Mouse (Mus musculus) CH12.LX (cell line): ENCODE measurements around the gene Exosc2. TPM values are rescaled to one million over a fixed set of nuclear protein-coding genes. Genes with fewer than 3 reads are reported as not detected.

Experiments
- DNase-seq: peaks from one replicate; pipeline ENCODE4 v3.0.0-alpha.2; 2013; ENCODE audit errors: extremely low read depth
- H3K27ac ChIP-seq: 2 replicates; pipeline ENCODE4 v1.5.1; 2012; ENCODE audit warnings: low read depth, mild to moderate bottlenecking, control low read depth, moderate library complexity; ENCODE audit not compliant: insufficient read depth
- H3K27me3 ChIP-seq: replicated peaks from 2 replicates; pipeline ENCODE3; 2012; ENCODE audit warnings: inconsistent platforms
- H3K36me3 ChIP-seq, 2 experiments: replicated peaks in 1 of 2; 2 replicates each; pipeline versions ENCODE3 to v1.6.1; 2012; ENCODE audit warnings: inconsistent platforms in 1 of 2, low read length in 1 of 2, mild to moderate bottlenecking in 1 of 2, mixed read lengths in 1 of 2, moderate library complexity in 1 of 2; ENCODE audit not compliant: control insufficient read depth in 1 of 2, insufficient read depth in 1 of 2
- H3K4me1 ChIP-seq, 2 experiments: 2 replicates each; pipeline ENCODE4 v1.6.1; 2012; ENCODE audit warnings: inconsistent platforms in 1 of 2, moderate library complexity in 1 of 2; ENCODE audit not compliant: insufficient read depth in 2 of 2, control insufficient read depth in 1 of 2
- H3K4me2 ChIP-seq: 2 replicates; pipeline ENCODE4 v1.6.1; 2012; ENCODE audit warnings: low read depth, mild to moderate bottlenecking, control low read depth; ENCODE audit not compliant: poor library complexity, insufficient read depth, severe bottlenecking
- H3K4me3 ChIP-seq, 3 experiments: fragments of 150-350 bp in 1 of 3; sonication (generic) in 1 of 3; replicated peaks in 1 of 3; 2 replicates each; pipeline versions ENCODE3 to v1.5.1; 2011 to 2012; ENCODE audit warnings: low read depth in 2 of 3, low read length in 2 of 3, mild to moderate bottlenecking in 2 of 3, moderate library complexity in 2 of 3, control low read depth in 1 of 3, improper control_type of control experiment in 1 of 3, inconsistent platforms in 1 of 3, mixed read lengths in 1 of 3; ENCODE audit not compliant: poor library complexity in 1 of 3
- H3K79me2 ChIP-seq: replicated peaks from 2 replicates; pipeline ENCODE4 v1.6.1; 2012; ENCODE audit warnings: mild to moderate bottlenecking, moderate library complexity; ENCODE audit not compliant: control insufficient read depth, poor library complexity, insufficient read depth, severe bottlenecking; ENCODE audit errors: extremely low read depth
- H3K9ac ChIP-seq: 2 replicates; pipeline ENCODE4 v1.6.1; 2012; ENCODE audit warnings: low read depth, mild to moderate bottlenecking, control low read depth, moderate library complexity; ENCODE audit not compliant: insufficient read depth
- H3K9me3 ChIP-seq: replicated peaks from 2 replicates; pipeline ENCODE3; 2012; ENCODE audit warnings: low read length, inconsistent platforms, mixed read lengths
- CHD1 ChIP-seq: IDR thresholded peaks from 2 replicates; pipeline ENCODE4 v1.6.1; 2012; ENCODE audit warnings: low read depth, low read length, improper control_type of control experiment, inconsistent platforms
- E2F4 ChIP-seq: IDR thresholded peaks from 2 replicates; pipeline ENCODE4 v1.6.1; 2011; ENCODE audit warnings: low read depth, low read length, improper control_type of control experiment; ENCODE audit not compliant: insufficient replicate concordance
- ELF1 ChIP-seq: IDR thresholded peaks from 2 replicates; pipeline ENCODE4 v1.6.1; 2014; ENCODE audit warnings: low read depth, mild to moderate bottlenecking, inconsistent platforms, low read length, improper control_type of control experiment
- ETS1 ChIP-seq: conservative IDR thresholded peaks from 2 replicates; pipeline ENCODE4 v1.6.1; 2012; ENCODE audit warnings: low read depth, mild to moderate bottlenecking, inconsistent platforms, low read length, improper control_type of control experiment, moderate library complexity
- JUN ChIP-seq: IDR thresholded peaks from 2 replicates; pipeline ENCODE4 v1.6.1; 2011; ENCODE audit warnings: low read depth, mild to moderate bottlenecking, low read length, improper control_type of control experiment, moderate library complexity; ENCODE audit not compliant: insufficient read depth
- JUND ChIP-seq: conservative IDR thresholded peaks from 2 replicates; pipeline ENCODE4 v1.6.1; 2011; ENCODE audit warnings: low read depth, low read length, improper control_type of control experiment
- MAFK ChIP-seq: IDR thresholded peaks from 2 replicates; pipeline ENCODE4 v1.6.1; 2011; ENCODE audit warnings: low read length, improper control_type of control experiment; ENCODE audit not compliant: insufficient replicate concordance
- MAX ChIP-seq: IDR thresholded peaks from 2 replicates; pipeline ENCODE4 v1.6.1; 2011; ENCODE audit warnings: low read length, improper control_type of control experiment
- MEF2A ChIP-seq: IDR thresholded peaks from 2 replicates; pipeline ENCODE4 v1.6.1; 2014; ENCODE audit warnings: low read depth, mild to moderate bottlenecking, inconsistent platforms, low read length, improper control_type of control experiment, borderline replicate concordance
- NELFE ChIP-seq: IDR thresholded peaks from 2 replicates; pipeline ENCODE4 v1.6.1; 2011; ENCODE audit warnings: low read depth, low read length, improper control_type of control experiment
- PAX5 ChIP-seq: IDR thresholded peaks from 2 replicates; pipeline ENCODE4 v1.6.1; 2012; ENCODE audit warnings: low read length, inconsistent platforms, mixed read lengths
- SIN3A ChIP-seq: IDR thresholded peaks from 2 replicates; pipeline ENCODE4 v1.6.1; 2012; ENCODE audit warnings: low read length, improper control_type of control experiment, inconsistent platforms
- SMC3 ChIP-seq: IDR thresholded peaks from 2 replicates; pipeline ENCODE4 v1.6.1; 2011; ENCODE audit warnings: low read depth, low read length, improper control_type of control experiment
- TBP ChIP-seq: conservative IDR thresholded peaks from 2 replicates; pipeline ENCODE4 v1.6.1; 2011; ENCODE audit warnings: low read depth, low read length, improper control_type of control experiment
- TCF12 ChIP-seq: IDR thresholded peaks from 2 replicates; pipeline ENCODE4 v1.6.1; 2014; ENCODE audit warnings: low read depth, mild to moderate bottlenecking, inconsistent platforms, low read length, improper control_type of control experiment
- UBTF ChIP-seq: IDR thresholded peaks from 2 replicates; pipeline ENCODE4 v1.6.1; 2012; ENCODE audit warnings: low read depth, mild to moderate bottlenecking, inconsistent platforms, low read length, improper control_type of control experiment, moderate library complexity
- ZMIZ1 ChIP-seq: IDR thresholded peaks from 2 replicates; pipeline ENCODE4 v1.6.1; 2012; ENCODE audit warnings: low read depth, mild to moderate bottlenecking, inconsistent platforms, low read length, improper control_type of control experiment
- ZNF384 ChIP-seq: IDR thresholded peaks from 2 replicates; pipeline ENCODE4 v1.6.1; 2012; ENCODE audit warnings: low read depth, low read length, improper control_type of control experiment, inconsistent platforms
- dilution Hi-C: fragments of 300-500 bp; cut with MboI; formaldehyde crosslinking; loops from 2 replicates; pipeline ENCODE4 v1.14.3; 2020; ENCODE audit warnings: low sequenced_read_pairs; ENCODE audit not compliant: extremely low pct_unique_long_range_greater_than_20kb, extremely low pct_ligation_motif_present
- in situ Hi-C: fragments of 300-500 bp; cut with MboI; formaldehyde crosslinking; loops from 3 replicates; pipeline ENCODE4 v1.14.3; 2019; ENCODE audit warnings: low sequenced_read_pairs, low pct_ligation_motif_present, low pct_unique_long_range_greater_than_20kb, mixed read lengths
- polyA plus RNA-seq: library from polyadenylated mRNA; unstranded; fragments of >175 nt; gene quantifications from 2 replicates; pipeline ENCODE4 v1.2.1, GENCODE M21; 2012; ENCODE audit warnings: low read depth; ENCODE audit not compliant: insufficient read length
- total RNA-seq, 2 experiments: library from RNA; depleted of rRNA; stranded (reverse); fragments of 300-350 nt in 1 of 2; fragments of >200 nt in 1 of 2; gene quantifications; 2 replicates each; pipeline ENCODE4 v1.2.3; 2012 to 2014

The Exosc2 gene
- total and polyA plus RNA-seq, 3 experiments: 104 to 167 (median 110) TPM

GRCm38 (mm10) chr2:31639901-31640608, 30.5 kb upstream of the Exosc2 start, which contains the start of gene Prdm12:
Prdm12 (plus strand) TSS chr2:31640037.
- no peaks in the 10 kb centered on the region for H3K79me2 ChIP-seq
- TF ChIP-seq ELF1: no peak
- TF ChIP-seq ZMIZ1: no peak
- no peak for TF ChIP-seq PAX5
- TF ChIP-seq MAFK: no peak
- TF ChIP-seq SMC3: no peak
- no peak for TF ChIP-seq MEF2A
- TF ChIP-seq CHD1: no peak
- no peak for TF ChIP-seq JUND
- TF ChIP-seq E2F4: no peak
- no peak for TF ChIP-seq ZNF384
- no peaks in the 10 kb centered on the region for H3K4me1 ChIP-seq
- no peak within 1 kb of the TSS for H3K4me3 ChIP-seq
- H3K27me3 ChIP-seq: peaks cover 16% of the 10 kb centered on the region
- no peak for DNase-seq
- no peak within 1 kb of the TSS for H3K27ac ChIP-seq
- no peak within 1 kb of the TSS for H3K9ac ChIP-seq
- no peak within 1 kb of the TSS for H3K4me2 ChIP-seq
- H3K36me3 ChIP-seq: no peaks in the 10 kb centered on the region
- peaks cover 54% of the 10 kb centered on the region for H3K9me3 ChIP-seq
- in situ Hi-C loops (no loop called here), dilution Hi-C loops (no loop called here)

GRCm38 (mm10) chr2:31640609-31641507, 29.7 kb upstream of the Exosc2 start:
- dilution Hi-C loops (no loop called here), in situ Hi-C loops (no loop called here)
- Histone ChIP-seq H3K4me2 (no peak overlapping the region), H3K9me3 (peaks cover 50% of the 10 kb centered on the region), H3K4me3 (no peak overlapping the region), H3K9ac (no peak overlapping the region), H3K36me3 (no peaks in the 10 kb centered on the region), H3K4me1 (no peaks in the 10 kb centered on the region), H3K79me2 (no peaks in the 10 kb centered on the region), H3K27me3 (peaks cover 16% of the 10 kb centered on the region), H3K27ac (no peak overlapping the region)
- TF ChIP-seq JUND (no peak), CHD1 (no peak), SIN3A (no peak), NELFE (no peak), ETS1 (no peak), MEF2A (no peak), UBTF (no peak), MAX (no peak), SMC3 (no peak), TCF12 (no peak), PAX5 (no peak), E2F4 (no peak), TBP (no peak), ZMIZ1 (no peak), ELF1 (no peak), JUN (no peak)
- no peak for DNase-seq
